Mouse (Mus musculus) MEL (cell line): ENCODE measurements around the gene Dis3l2. TPM values are rescaled to one million over a fixed set of nuclear protein-coding genes. Genes with fewer than 3 reads are reported as not detected.
A peak's percentile ranks its signal among the peaks of the same experiment; 100 is the strongest.

ENCODE experiments used
- DNase-seq: peaks from one replicate; pipeline ENCODE4 v3.0.0; 2011; ENCODE audit warnings: low read depth, low spot score
- H3K27ac ChIP-seq: 2 replicates; pipeline ENCODE4 v1.5.1; 2012; ENCODE audit warnings: low read depth, mild to moderate bottlenecking, control low read depth, low read length, moderate library complexity; ENCODE audit not compliant: control insufficient read depth
- H3K27me3 ChIP-seq, 2 experiments: fragments of 150-350 bp in 1 of 2; sonication (generic) in 1 of 2; 2 replicates each; pipeline ENCODE4 v1.6.1; 2012; ENCODE audit warnings: low read length in 2 of 2, mild to moderate bottlenecking in 2 of 2, improper control_type of control experiment in 1 of 2, moderate library complexity in 1 of 2; ENCODE audit not compliant: insufficient read depth in 2 of 2, control insufficient read depth in 1 of 2
- H3K36me3 ChIP-seq, 2 experiments: 2 replicates each; pipeline ENCODE4 v1.6.1; 2012 to 2014; ENCODE audit warnings: low read length in 2 of 2, improper control_type of control experiment in 1 of 2, inconsistent platforms in 1 of 2, mild to moderate bottlenecking in 1 of 2; ENCODE audit not compliant: insufficient read depth in 2 of 2, control insufficient read depth in 1 of 2
- H3K4me1 ChIP-seq, 2 experiments: fragments of 150-350 bp in 1 of 2; sonication (generic) in 1 of 2; 2 replicates each; pipeline ENCODE4 v1.6.1; 2012; ENCODE audit warnings: low read length in 2 of 2, improper control_type of control experiment in 1 of 2, mild to moderate bottlenecking in 1 of 2; ENCODE audit not compliant: insufficient read depth in 2 of 2, control insufficient read depth in 1 of 2
- H3K4me3 ChIP-seq, 2 experiments: fragments of 150-350 bp in 1 of 2; sonication (generic) in 1 of 2; 2 replicates each; pipeline ENCODE4 v1.5.1; 2012; ENCODE audit warnings: low read depth in 2 of 2, low read length in 2 of 2, mild to moderate bottlenecking in 2 of 2, moderate library complexity in 2 of 2, control low read depth in 1 of 2, improper control_type of control experiment in 1 of 2; ENCODE audit not compliant: control insufficient read depth in 1 of 2, insufficient read depth in 1 of 2
- H3K79me2 ChIP-seq: 2 replicates; pipeline ENCODE4 v1.6.1; 2012; ENCODE audit warnings: mild to moderate bottlenecking, low read length, moderate library complexity; ENCODE audit not compliant: control insufficient read depth, poor library complexity, insufficient read depth
- H3K9ac ChIP-seq: 2 replicates; pipeline ENCODE4 v1.6.1; 2012; ENCODE audit warnings: low read depth, mild to moderate bottlenecking, control low read depth, low read length, moderate library complexity; ENCODE audit not compliant: control insufficient read depth, poor library complexity, severe bottlenecking
- H3K9me3 ChIP-seq: fragments of 150-350 bp; sonication (generic); replicated peaks from 2 replicates; pipeline ENCODE4 v1.6.1; 2012; ENCODE audit warnings: mild to moderate bottlenecking, low read length, improper control_type of control experiment, moderate library complexity; ENCODE audit not compliant: insufficient read depth
- CHD2 ChIP-seq: IDR thresholded peaks from 2 replicates; pipeline ENCODE4 v1.6.1; 2011; ENCODE audit warnings: low read length, improper control_type of control experiment
- CTCF ChIP-seq, 3 experiments: IDR thresholded peaks in 2 of 3; conservative IDR thresholded peaks in 1 of 3; 2 replicates each; pipeline ENCODE4 v1.5.1; 2011 to 2012; ENCODE audit warnings: low read length in 3 of 3, low read depth in 2 of 3, mild to moderate bottlenecking in 2 of 3, improper control_type of control experiment in 1 of 3, inconsistent platforms in 1 of 3, mixed read lengths in 1 of 3, moderate library complexity in 1 of 3; ENCODE audit not compliant: control insufficient read depth in 1 of 3, insufficient read depth in 1 of 3, poor library complexity in 1 of 3, severe bottlenecking in 1 of 3
- E2F4 ChIP-seq: IDR thresholded peaks from 2 replicates; pipeline ENCODE4 v1.6.1; 2011; ENCODE audit warnings: low read depth, low read length, improper control_type of control experiment, borderline replicate concordance
- GABPA ChIP-seq: IDR thresholded peaks from 2 replicates; pipeline ENCODE4 v1.6.1; 2012; ENCODE audit warnings: low read depth, mild to moderate bottlenecking, inconsistent platforms, low read length, improper control_type of control experiment, moderate library complexity
- GATA1 ChIP-seq: IDR thresholded peaks from 2 replicates; pipeline ENCODE4 v1.6.1; 2011; ENCODE audit warnings: low read depth, low read length, improper control_type of control experiment
- MAX ChIP-seq: IDR thresholded peaks from 2 replicates; pipeline ENCODE4 v1.6.1; 2011; ENCODE audit warnings: low read length, improper control_type of control experiment
- MAZ ChIP-seq: IDR thresholded peaks from 2 replicates; pipeline ENCODE4 v1.6.1; 2012; ENCODE audit warnings: low read depth, mild to moderate bottlenecking, inconsistent platforms, low read length, improper control_type of control experiment
- MEF2A ChIP-seq: IDR thresholded peaks from 2 replicates; pipeline ENCODE4 v1.6.1; 2014; ENCODE audit warnings: low read depth, mild to moderate bottlenecking, inconsistent platforms, low read length, improper control_type of control experiment; ENCODE audit not compliant: poor library complexity, insufficient replicate concordance, severe bottlenecking; ENCODE audit errors: extremely low read depth
- MYB ChIP-seq: IDR thresholded peaks from 2 replicates; pipeline ENCODE4 v1.6.1; 2011; ENCODE audit warnings: mild to moderate bottlenecking, low read depth, low read length, improper control_type of control experiment
- POLR2AphosphoS2 ChIP-seq: IDR thresholded peaks from 2 replicates; pipeline ENCODE4 v1.6.1; 2011; ENCODE audit warnings: low read length, improper control_type of control experiment
- POLR2AphosphoS5 ChIP-seq: IDR thresholded peaks from 2 replicates; pipeline ENCODE4 v1.6.1; 2012; ENCODE audit warnings: low read depth, borderline replicate concordance, mild to moderate bottlenecking, inconsistent platforms, low read length, moderate library complexity, mixed read lengths
- RAD21 ChIP-seq: IDR thresholded peaks from 2 replicates; pipeline ENCODE4 v1.6.1; 2011; ENCODE audit warnings: mild to moderate bottlenecking, low read depth, low read length, improper control_type of control experiment
- SIN3A ChIP-seq: IDR thresholded peaks from 2 replicates; pipeline ENCODE4 v1.6.1; 2012; ENCODE audit warnings: low read length, improper control_type of control experiment, inconsistent platforms
- SMC3 ChIP-seq: IDR thresholded peaks from 2 replicates; pipeline ENCODE4 v1.6.1; 2011; ENCODE audit warnings: low read depth, low read length, improper control_type of control experiment
- TCF12 ChIP-seq: IDR thresholded peaks from 2 replicates; pipeline ENCODE4 v1.6.1; 2014; ENCODE audit warnings: low read depth, mild to moderate bottlenecking, inconsistent platforms, low read length, improper control_type of control experiment, moderate library complexity
- USF1 ChIP-seq: IDR thresholded peaks from 2 replicates; pipeline ENCODE4 v1.6.1; 2014; ENCODE audit warnings: low read depth, mild to moderate bottlenecking, inconsistent platforms, low read length, improper control_type of control experiment, moderate library complexity
- ZC3H11A ChIP-seq: IDR thresholded peaks from 2 replicates; pipeline ENCODE4 v1.6.1; 2012; ENCODE audit warnings: low read depth, mild to moderate bottlenecking, inconsistent platforms, low read length, improper control_type of control experiment
- ZNF384 ChIP-seq: IDR thresholded peaks from 2 replicates; pipeline ENCODE4 v1.6.1; 2012; ENCODE audit warnings: low read depth, mild to moderate bottlenecking, inconsistent platforms, low read length, improper control_type of control experiment
- polyA plus RNA-seq, 2 experiments: library from polyadenylated mRNA; stranded (reverse) in 1 of 2; unstranded in 1 of 2; fragments of >175 nt in 1 of 2; fragments of >200 nt in 1 of 2; gene quantifications; 2 replicates each; pipeline versions ENCODE4 v1.2.1 to v1.2.4; 2012; ENCODE audit warnings: low replicate concordance in 2 of 2, low read depth in 1 of 2; ENCODE audit not compliant: insufficient read length in 2 of 2, insufficient read depth in 1 of 2, missing spikeins in 1 of 2
- total RNA-seq: library from RNA; depleted of rRNA; stranded (reverse); fragments of 300-350 nt; gene quantifications from 2 replicates; pipeline ENCODE4 v1.2.3, GENCODE M21; 2012

Gene Dis3l2
- total and polyA plus RNA-seq, 3 experiments, result 16.9 to 17.3 TPM; not detected in 1

DNA sequence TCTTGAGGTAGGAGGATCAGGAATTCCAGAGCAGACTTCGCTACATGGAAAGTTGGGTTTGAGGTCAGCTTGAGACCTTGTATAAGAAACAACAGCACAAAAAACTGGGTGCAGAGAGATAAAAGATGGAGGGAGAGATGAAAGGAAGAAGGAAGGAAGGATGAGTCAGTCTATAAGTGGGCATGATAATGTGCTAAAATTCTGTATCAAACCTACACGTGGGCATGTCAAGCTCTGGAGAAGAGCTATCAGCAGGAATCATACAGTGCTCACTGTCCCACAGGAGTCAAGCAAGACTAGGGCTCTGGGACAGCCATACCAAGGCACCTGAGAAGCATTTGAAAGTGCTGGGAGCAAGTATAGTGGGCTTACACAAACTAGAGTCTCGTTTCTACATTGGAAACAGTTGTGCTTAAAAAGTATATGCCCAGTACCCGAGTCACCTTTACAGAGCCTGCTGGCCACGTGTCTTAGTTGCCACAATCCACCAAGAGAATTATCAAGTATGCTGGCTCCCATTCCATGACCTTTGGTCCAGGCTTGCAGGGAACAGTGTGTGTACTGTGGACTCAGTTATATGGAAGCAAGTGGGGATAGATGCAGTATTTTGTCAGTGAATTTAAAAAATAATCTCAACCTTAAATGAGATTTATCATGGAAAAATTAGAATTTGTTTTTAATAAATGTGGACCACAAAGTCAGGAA lies 248.0 kb downstream of the Dis3l2 start (continued):
- TF ChIP-seq E2F4 (no peak), MAZ (no peak), GABPA (no peak), POLR2AphosphoS2 (no peak), MEF2A (no peak), GATA1 (peak; percentile 94), CHD2 (no peak), MAX (peak; percentile 80), ZNF384 (0 out of 2 replicates have a peak, but pooled peaks have one; percentile 23), USF1 (peak; percentile 30; the same call in 1 of the 2 replicates)

DNA sequence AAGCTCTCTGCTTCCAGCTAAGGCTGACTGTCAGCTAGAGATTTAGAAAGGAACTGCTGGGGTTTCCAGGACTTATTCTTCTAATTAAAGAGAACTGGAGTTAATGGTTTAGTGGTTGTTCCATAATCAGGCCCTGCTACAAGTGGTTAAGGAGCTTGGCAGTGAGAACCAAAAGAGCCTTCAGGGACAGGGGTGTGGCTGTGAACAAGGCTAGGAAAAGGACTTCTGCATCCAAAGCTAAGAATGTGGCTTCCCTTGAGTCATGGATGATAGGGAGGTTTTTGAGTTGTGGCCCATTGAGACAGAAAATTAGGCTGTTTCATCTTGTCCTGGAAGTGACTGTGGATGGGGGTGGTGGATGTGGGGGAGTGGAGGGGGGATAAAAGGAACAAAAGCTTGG lies 252.2 kb downstream of the Dis3l2 start:
- H3K4me3 ChIP-seq, result no peak overlapping the region
- no peaks in the 10 kb centered on the region for H3K27me3 ChIP-seq
- peak overlapping the region; percentile 21; the same call in 1 of the 2 replicates for H3K27ac ChIP-seq
- H3K9me3 ChIP-seq, result no peaks in the 10 kb centered on the region
- TF ChIP-seq ZNF384, result no peak
- no peak for TF ChIP-seq SIN3A
- TF ChIP-seq RAD21, result no peak
- no peak for TF ChIP-seq TCF12
- TF ChIP-seq GATA1, result no peak
- peak; percentile 33 for DNase-seq
- H3K9ac ChIP-seq, result no peak overlapping the region
- peaks cover 13 to 43% of the 10 kb centered on the region in 2 experiments for H3K4me1 ChIP-seq
- peaks cover 2 to 51% of the 10 kb centered on the region in 2 experiments; a peak in 3 of 4 replicates for H3K36me3 ChIP-seq
- no peaks in the 10 kb centered on the region for H3K79me2 ChIP-seq

DNA sequence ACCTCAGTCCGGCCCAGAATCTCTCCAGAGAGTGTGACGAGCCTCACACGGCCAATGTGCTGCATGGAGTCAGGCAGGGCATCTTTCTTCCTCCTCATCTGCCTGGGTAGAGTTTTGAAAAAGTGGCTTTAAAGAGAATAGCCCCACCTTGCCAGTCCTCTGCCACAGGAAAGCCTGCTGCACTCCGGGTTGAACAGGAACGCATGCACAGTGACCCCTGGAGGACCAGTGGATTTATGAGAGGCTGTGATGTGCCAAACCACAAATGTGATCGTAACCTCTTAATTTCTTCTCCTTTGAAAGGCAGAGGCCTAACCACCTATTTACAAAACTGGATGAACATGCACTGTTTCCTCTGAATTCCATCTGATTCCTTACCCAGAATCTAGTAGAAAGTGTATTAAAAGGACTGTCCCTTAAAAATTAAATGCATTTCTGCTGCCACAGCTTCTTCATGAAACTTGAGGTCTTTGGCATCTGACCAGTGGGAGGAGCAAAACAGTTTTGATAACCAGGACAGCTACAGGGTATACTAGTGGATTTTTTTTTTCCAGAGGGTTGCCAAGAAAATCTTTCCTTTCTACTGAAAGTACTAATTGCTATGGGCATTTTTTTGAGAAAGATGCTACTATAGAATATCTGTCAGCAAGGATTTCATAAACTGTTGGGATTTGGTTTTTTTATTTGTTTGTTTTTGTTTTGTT lies 264.8 kb downstream of the Dis3l2 start:
- TF ChIP-seq RAD21 (peak; percentile 44), SMC3 (peak; percentile 60), POLR2AphosphoS5 (no peak), E2F4 (no peak), MYB (no peak), ZC3H11A (peak; percentile 42), ZNF384 (peak; percentile 72), GATA1 (0 out of 2 replicates have a peak, but pooled peaks have one; percentile 1), CTCF (IDR thresholded peaks at IDR 0.05 in 2 of 3, conservative IDR thresholded peaks at IDR 0.05 in 1 of 3; ENCODE audit: control insufficient read depth in 1 of 3, insufficient read depth in 1 of 3, low read depth in 2 of 3, low read length in 3 of 3, poor library complexity in 1 of 3, severe bottlenecking in 1 of 3) (peak; percentile 20 to 59 (median 49); a peak in 4 of 6 replicates)
- peaks cover 12 to 18% of the 10 kb centered on the region in 2 experiments for H3K4me1 ChIP-seq

More for the DNA sequence above, 264.8 kb downstream of the Dis3l2 start:
- Histone ChIP-seq H3K36me3 (peaks cover 0 to 10% of the 10 kb centered on the region in 2 experiments; a peak in 2 of 4 replicates), H3K27ac (no peak overlapping the region), H3K4me3 (no peak overlapping the region), H3K9ac (no peak overlapping the region), H3K27me3 (no peaks in the 10 kb centered on the region), H3K79me2 (no peaks in the 10 kb centered on the region), H3K9me3 (no peaks in the 10 kb centered on the region)
- peak; percentile 72 for DNase-seq
